Mouse (Mus musculus) hindbrain, embryonic 11.5 days (tissue): Measurements from ENCODE around the gene Mpzl3. TPM values are rescaled to one million over a fixed set of nuclear protein-coding genes. Genes with fewer than 3 reads are reported as not detected.

Experiments used
- polyA plus RNA-seq: library from polyadenylated mRNA; unstranded; fragments of >200 nt; fragmentation: Nextera tagmentation; extraction: Ambion mirVana; gene quantifications from 2 replicates; pipeline ENCODE4 v1.2.1, GENCODE M21; 2014

Mpzl3 gene
- polyA plus RNA-seq, 1 experiment from 2014 or later, result 2.8 TPM

Other genes starting within 250 kb of the Mpzl3 start
- 17.3 and 26.2 TPM in 2 replicates for gene Kmt2a, start 173.9 kb upstream of the Mpzl3 start, polyA plus RNA-seq
- 592 and 606 TPM in 2 replicates for gene Atp5l, start 134.4 kb upstream of the Mpzl3 start, polyA plus RNA-seq
- gene Ube4a, start 89.6 kb upstream of the Mpzl3 start, polyA plus RNA-seq, result 36.4 and 47.3 TPM in 2 replicates
- gene Cd3g, start 74.8 kb upstream of the Mpzl3 start, polyA plus RNA-seq, result not detected in 2 replicates
- gene Cd3d, start 73.4 kb upstream of the Mpzl3 start, polyA plus RNA-seq, result not detected in 2 replicates
- gene Cd3e, start 45.6 kb upstream of the Mpzl3 start, polyA plus RNA-seq, result not detected in 2 replicates
- gene Mpzl2, start 15.4 kb upstream of the Mpzl3 start, polyA plus RNA-seq, result 2.6 and 3.8 TPM in 2 replicates
- gene Jaml, start 24.0 kb downstream of the Mpzl3 start, polyA plus RNA-seq, result 0.31 and 0.36 TPM in 2 replicates
- 3.8 and 4.7 TPM in 2 replicates for gene Scn2b, start 62.6 kb downstream of the Mpzl3 start, polyA plus RNA-seq
- gene Scn4b, start 83.2 kb downstream of the Mpzl3 start, polyA plus RNA-seq, result 0.12 and 0.14 TPM in 2 replicates
- not detected in 2 replicates for gene BC049352, start 126.8 kb downstream of the Mpzl3 start, polyA plus RNA-seq
- gene Tmprss4, start 148.9 kb downstream of the Mpzl3 start, polyA plus RNA-seq, result 0.15 TPM in 1 of 2 replicates, not detected in the other
- 0.49 and 0.51 TPM in 2 replicates for gene Il10ra, start 214.0 kb downstream of the Mpzl3 start, polyA plus RNA-seq